Mouse (Mus musculus): Measurements from ENCODE around the gene Kbtbd12.

DNA sequence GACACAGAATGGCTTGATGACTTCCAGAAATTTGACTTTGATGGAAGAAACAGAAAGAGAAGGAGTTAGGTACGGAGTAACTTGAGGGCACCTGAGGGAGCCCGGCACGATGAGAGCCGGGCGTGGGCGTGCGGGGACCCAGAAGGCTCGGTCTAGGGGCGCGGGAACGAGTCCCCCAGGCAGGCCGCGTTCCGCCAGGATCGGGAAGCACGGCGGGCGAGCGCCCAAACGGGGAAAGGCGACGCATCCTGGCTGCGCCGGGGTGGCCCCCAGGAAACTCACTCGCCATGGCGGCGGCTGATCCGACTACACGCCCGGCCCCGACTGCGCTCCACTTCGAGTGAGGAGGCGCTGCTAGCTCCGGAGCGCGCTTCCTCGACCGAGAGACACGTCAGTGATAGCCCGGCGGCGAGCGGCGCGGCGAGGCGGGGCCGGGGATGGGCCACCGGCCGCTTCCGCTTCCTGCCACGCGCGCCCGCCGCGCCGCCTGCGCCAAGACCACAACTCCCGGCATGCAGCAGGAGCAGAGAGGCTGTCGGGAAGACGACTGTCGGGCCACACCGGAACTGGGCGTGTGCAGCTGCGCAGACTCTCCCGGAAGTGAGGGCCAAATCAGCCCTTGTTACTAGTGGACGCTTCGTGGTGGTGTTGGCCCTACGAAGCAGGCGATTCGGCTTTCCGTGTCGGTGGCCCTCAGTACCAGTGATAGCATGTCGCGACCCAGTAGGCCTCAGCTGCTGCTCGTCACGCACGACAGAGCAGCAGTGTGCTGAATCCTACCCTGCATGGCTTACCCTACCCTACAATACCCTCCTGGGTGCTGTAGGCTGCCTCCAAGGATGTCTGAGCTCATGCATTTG is 119.1 kb downstream of the Kbtbd12 start, which contains the start of gene Sec61a1:
- no peak for TF ChIP-seq EP300 (IDR thresholded peaks at IDR 0.05; ENCODE audit: low read depth)
- no peak for TF ChIP-seq CTCF (IDR thresholded peaks at IDR 0.05; ENCODE audit: low read depth)
